Mouse (Mus musculus) cerebellum, adult 2 months (tissue): ENCODE data around the gene Stxbp2.

Experiments used
- CTCF ChIP-seq: fragments of 200-500 bp; IDR thresholded peaks from 2 replicates; pipeline ENCODE4 v1.5.1; 2011; ENCODE audit warnings: low read depth, mild to moderate bottlenecking, control low read depth, low read length, moderate library complexity, borderline replicate concordance; ENCODE audit not compliant: insufficient read depth
- POLR2A ChIP-seq: fragments of 200-500 bp; IDR thresholded peaks from 2 replicates; pipeline ENCODE4 v1.6.1; 2011; ENCODE audit warnings: low read length, control low read depth, borderline replicate concordance; ENCODE audit not compliant: insufficient read depth

- TF ChIP-seq CTCF (no peak), POLR2A (no peak)
These were observed 43.8 kb upstream of the Stxbp2 start, which contains the start of gene Camsap3 for GRCm38 (mm10) chr8:3586993-3587390.
